Mouse (Mus musculus) forebrain, embryonic 15.5 days (tissue): Measurements from ENCODE around the gene Aaas. TPM values are rescaled to one million over a fixed set of nuclear protein-coding genes. Genes with fewer than 3 reads are reported as not detected.
A peak's percentile ranks its signal among the peaks of the same experiment; 100 is the strongest.

Source experiments
- ATAC-seq: fragments of 200-750 bp; cut with Nextera tagmentation; replicated peaks from 2 replicates; pipeline ENCODE4 v1.8.0; 2017; ENCODE audit warnings: mild to moderate bottlenecking, moderate TSS enrichment, moderate library complexity
- H3K27ac ChIP-seq: fragments of 300-500 bp; sonication (generic); replicated peaks from 2 replicates; pipeline ENCODE4 v1.5.1; 2015; ENCODE audit warnings: mild to moderate bottlenecking, inconsistent platforms
- H3K27me3 ChIP-seq: fragments of 300-500 bp; sonication (generic); 2 replicates; pipeline ENCODE4 v1.6.1; 2015; ENCODE audit warnings: inconsistent platforms
- H3K36me3 ChIP-seq: fragments of 300-500 bp; sonication (generic); 2 replicates; pipeline ENCODE4 v1.6.1; 2015; ENCODE audit warnings: mild to moderate bottlenecking, inconsistent platforms
- H3K4me1 ChIP-seq: fragments of 300-500 bp; sonication (generic); 2 replicates; pipeline ENCODE4 v1.6.1; 2015; ENCODE audit warnings: inconsistent platforms
- H3K4me2 ChIP-seq: fragments of 300-500 bp; sonication (generic); replicated peaks from 2 replicates; pipeline ENCODE4 v1.6.1; 2015; ENCODE audit warnings: mild to moderate bottlenecking, inconsistent platforms
- H3K4me3 ChIP-seq: fragments of 300-500 bp; sonication (generic); 2 replicates; pipeline ENCODE4 v1.5.1; 2015; ENCODE audit warnings: mild to moderate bottlenecking, inconsistent platforms
- H3K9ac ChIP-seq: fragments of 300-500 bp; sonication (generic); replicated peaks from 2 replicates; pipeline ENCODE4 v1.6.1; 2015; ENCODE audit warnings: mild to moderate bottlenecking, inconsistent platforms
- H3K9me3 ChIP-seq: fragments of 300-500 bp; sonication (generic); 2 replicates; pipeline ENCODE4 v1.6.1; 2016; ENCODE audit warnings: inconsistent platforms
- WGBS: fragments of 180-500 bp; shearing (Covaris S2); methylation state at CpG from one replicate; pipeline ENCODE4 v1.1.7; 2015; ENCODE audit warnings: mixed read lengths; 5-methylcytosine and 5-hydroxymethylcytosine counted together
- polyA plus RNA-seq: library from polyadenylated mRNA; unstranded; fragments of >200 nt; fragmentation: Nextera tagmentation; extraction: Ambion mirVana; gene quantifications from 2 replicates; pipeline ENCODE4 v1.2.1, GENCODE M21; 2015

The Aaas gene
- polyA plus RNA-seq, 1 experiment from 2014 or later = 42.6 TPM

GRCm38 (mm10) chr15:102295633-102296367 is 54.8 kb downstream of the Aaas start, which contains the start of gene Espl1:
Gene Espl1, plus strand, starts transcription at chr15:102296266.
- H3K4me3 ChIP-seq = peak within 1 kb of the TSS; percentile 59
- H3K36me3 ChIP-seq = peaks cover 7% of the 10 kb centered on the region; the same call in 1 of the 2 replicates
- 6% methylated on average over 25 of the region's 25 CpGs for WGBS
- peak within 1 kb of the TSS; percentile 52 for H3K27ac ChIP-seq
- H3K27me3 ChIP-seq = no peaks in the 10 kb centered on the region
- H3K9me3 ChIP-seq = no peaks in the 10 kb centered on the region
- ATAC-seq = peak; percentile 99
- peaks cover 12% of the 10 kb centered on the region for H3K4me1 ChIP-seq
- peak within 1 kb of the TSS; percentile 45 for H3K9ac ChIP-seq
- H3K4me2 ChIP-seq = peak within 1 kb of the TSS; percentile 97

Other genes with a start within 250 kb of the Aaas start
- 38.2 and 42.9 TPM in 2 replicates for gene Spryd3, start 214.5 kb downstream of the Aaas start, polyA plus RNA-seq
- 1.2 and 1.4 TPM in 2 replicates for gene Igfbp6, start 206.4 kb downstream of the Aaas start, polyA plus RNA-seq
- not detected in 2 replicates for gene Soat2, start 200.2 kb downstream of the Aaas start, polyA plus RNA-seq
- gene Zfp740, start 147.5 kb downstream of the Aaas start, polyA plus RNA-seq = 90.6 and 94.0 TPM in 2 replicates
- 44.2 and 45.1 TPM in 2 replicates for gene Csad, start 146.0 kb downstream of the Aaas start, polyA plus RNA-seq
- gene Itgb7, start 118.8 kb downstream of the Aaas start, polyA plus RNA-seq = 0.33 and 0.99 TPM in 2 replicates
- 5.9 and 6.2 TPM in 2 replicates for gene Rarg, start 93.3 kb downstream of the Aaas start, polyA plus RNA-seq
- not detected in 2 replicates for gene Gm9918, start 80.2 kb downstream of the Aaas start, polyA plus RNA-seq
- gene Mfsd5, start 71.3 kb downstream of the Aaas start, polyA plus RNA-seq = 50.1 and 51.5 TPM in 2 replicates
- 10.2 and 15.2 TPM in 2 replicates for gene Espl1, start 54.5 kb downstream of the Aaas start, polyA plus RNA-seq
- 467 and 474 TPM in 2 replicates for gene Pfdn5, start 24.7 kb downstream of the Aaas start, polyA plus RNA-seq
- gene Myg1, start 19.1 kb downstream of the Aaas start, polyA plus RNA-seq = 98.2 and 108 TPM in 2 replicates
- gene Sp7, start 16.4 kb upstream of the Aaas start, polyA plus RNA-seq = 0.36 and 0.40 TPM in 2 replicates
- gene Sp1, start 55.4 kb upstream of the Aaas start, polyA plus RNA-seq = 5.4 and 5.6 TPM in 2 replicates
- gene Amhr2, start 94.6 kb upstream of the Aaas start, polyA plus RNA-seq = 0.15 and 0.83 TPM in 2 replicates
- 85.8 and 89.1 TPM in 2 replicates for gene Prr13, start 108.3 kb upstream of the Aaas start, polyA plus RNA-seq
- 155 and 161 TPM in 2 replicates for gene Pcbp2, start 119.8 kb upstream of the Aaas start, polyA plus RNA-seq
- 6.0 and 6.1 TPM in 2 replicates for gene Gm10337, start 153.0 kb upstream of the Aaas start, polyA plus RNA-seq
- gene Map3k12, start 166.3 kb upstream of the Aaas start, polyA plus RNA-seq = 55.3 and 55.9 TPM in 2 replicates
- 102 and 103 TPM in 2 replicates for gene Tarbp2, start 167.4 kb upstream of the Aaas start, polyA plus RNA-seq
- 2.4 and 2.5 TPM in 2 replicates for gene Npff, start 174.2 kb upstream of the Aaas start, polyA plus RNA-seq